Mouse (Mus musculus): ENCODE results near the gene Gm21954.

DNA sequence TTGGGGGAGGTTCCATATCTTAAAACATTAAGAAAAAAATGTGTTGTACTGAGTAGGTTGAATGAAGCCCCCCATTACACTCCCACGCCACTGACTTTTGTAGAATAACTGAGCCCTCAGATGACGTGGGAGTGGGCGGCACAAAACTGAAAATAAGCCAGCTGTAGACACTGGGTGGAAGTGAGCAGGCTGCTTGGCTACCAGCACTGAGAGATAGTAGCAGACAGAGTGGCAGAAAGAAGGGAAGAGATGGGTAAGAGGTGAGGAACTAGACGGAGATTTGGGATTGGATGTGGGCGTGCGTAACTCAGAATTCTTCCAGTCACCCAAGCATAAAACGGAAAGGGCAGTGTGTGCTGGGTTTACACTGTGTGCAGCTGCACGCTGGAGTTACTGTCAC is 6.2 kb downstream of the Gm21954 start:
- TF ChIP-seq POLR2A (IDR thresholded peaks at IDR 0.05; ENCODE audit: borderline replicate concordance, extremely low read depth, insufficient read depth, insufficient read length, poor library complexity, severe bottlenecking) = no peak
- TF ChIP-seq CTCF (IDR thresholded peaks at IDR 0.05; ENCODE audit: borderline replicate concordance, extremely low read depth, insufficient read depth, insufficient read length) = no peak

All from brain, embryonic 14.5 days (tissue).